Comparison of ENCODE assay signal across 17 mouse cellular contexts in genomic region chr1:91023230-91023629, GRCm38 (mm10). TPM values are rescaled to one million over a fixed set of nuclear protein-coding genes. Genes with fewer than 3 reads are reported as not detected.
DNase-seq lines count a peak whose midpoint lies in the region; ATAC-seq and TF ChIP-seq lines count a peak whose summit lies in the region.
"Had no signal": no experiment of that assay in that cellular context is flagged by ENCODE, and none has a peak within 500 bp of the region (broad histone marks: within the 10 kb centered on the region; RNA-seq: fewer than 3 reads in every experiment).

No protein-coding gene starts in this region.

- no peak for TF ChIP-seq POLR2A in myocyte (IDR thresholded peaks at IDR 0.05; ENCODE audit: insufficient read length, low read depth)

- DNase-seq in heart, postnatal 4 days, result no peak
- DNase-seq in lung, postnatal 14 days, result no peak
- peak; percentile 25 for DNase-seq in Patski (ENCODE audit: low read depth, low spot score)
- no peak for DNase-seq in left cerebral cortex, postnatal 10 days (ENCODE audit: extremely low spot score in 1 of 2, low spot score in 2 of 2)
- DNase-seq: cerebellum, adult 2 months; kidney, postnatal 10 days; left cerebral cortex, postnatal 4 days; thymus, adult 2 months had no signal

- intact Hi-C loops in left cerebral cortex, postnatal 10 days (cut with DNase I), result no loop called here

- peaks cover 44% of the 10 kb centered on the region for H3K79me2 ChIP-seq in myocyte (ENCODE audit: control insufficient read depth, insufficient read depth)

- H3K4me3 ChIP-seq in heart, embryonic 11.5 days (ENCODE audit: low read depth, low read length), result no peak overlapping the region
- no peak overlapping the region for H3K4me3 ChIP-seq in lung, embryonic 16.5 days (ENCODE audit: low read length)
- no peak overlapping the region for H3K4me3 ChIP-seq in myocyte
- H3K4me3 ChIP-seq in hindbrain, embryonic 12.5 days, result no peak overlapping the region
- H3K4me3 ChIP-seq: liver, embryonic 15.5 days; midbrain, embryonic 10.5 days had no signal

- peak overlapping the region; percentile 54 for H3K9ac ChIP-seq in heart, embryonic 11.5 days (ENCODE audit: low read depth, low read length)
- H3K9ac ChIP-seq in lung, embryonic 16.5 days (ENCODE audit: low read length), result no peak overlapping the region
- no peak overlapping the region for H3K9ac ChIP-seq in hindbrain, embryonic 12.5 days
- H3K9ac ChIP-seq: liver, embryonic 15.5 days had no signal

- in situ Hi-C loops in Patski (cut with MboI; ENCODE audit: low pct_unique_long_range_greater_than_20kb), result no loop called here

- H3K27me3 ChIP-seq in heart, embryonic 11.5 days (ENCODE audit: control insufficient read depth, insufficient read depth, low read length), result no peaks in the 10 kb centered on the region
- no peaks in the 10 kb centered on the region for H3K27me3 ChIP-seq in lung, embryonic 16.5 days (ENCODE audit: control insufficient read depth, insufficient read depth, low read depth, low read length)
- H3K27me3 ChIP-seq in Patski (no peaks in the 10 kb centered on the region), myocyte (ENCODE audit: control insufficient read depth, insufficient read depth, insufficient read length) (no peaks in the 10 kb centered on the region)
- H3K27me3 ChIP-seq in hindbrain, embryonic 12.5 days, result no peaks in the 10 kb centered on the region
- H3K27me3 ChIP-seq: liver, embryonic 15.5 days had no signal

- 55% methylated on average over 5 of the region's 5 CpGs for WGBS in heart, embryonic 11.5 days (ENCODE audit: insufficient replicate concordance)
- WGBS in lung, embryonic 16.5 days, result 64% methylated on average over 5 of the region's 5 CpGs
- 87% methylated on average over 5 of the region's 5 CpGs for WGBS in hindbrain, embryonic 12.5 days

- H3K9me3 ChIP-seq in heart, embryonic 11.5 days (replicated peaks; ENCODE audit: control insufficient read depth, low read length), result no peaks in the 10 kb centered on the region
- H3K9me3 ChIP-seq in lung, embryonic 16.5 days (ENCODE audit: control insufficient read depth, low read length), result peaks cover 5% of the 10 kb centered on the region; the same call in 1 of the 2 replicates
- H3K9me3 ChIP-seq in hindbrain, embryonic 12.5 days (replicated peaks), result no peaks in the 10 kb centered on the region; the same call in none of the 2 replicates
- H3K9me3 ChIP-seq: liver, embryonic 15.5 days had no signal

- H3K4me2 ChIP-seq in heart, embryonic 11.5 days, result peak overlapping the region; percentile 25
- H3K4me2 ChIP-seq in lung, embryonic 16.5 days (ENCODE audit: low read depth, low read length), result no peak overlapping the region
- peak overlapping the region; percentile 77 for H3K4me2 ChIP-seq in myocyte (ENCODE audit: low read depth)
- no peak overlapping the region for H3K4me2 ChIP-seq in hindbrain, embryonic 12.5 days (replicated peaks)
- H3K4me2 ChIP-seq: liver, embryonic 15.5 days had no signal

- no peak for TF ChIP-seq CTCF in Patski (IDR thresholded peaks at IDR 0.05)

- peaks cover 30% of the 10 kb centered on the region for H3K4me1 ChIP-seq in heart, embryonic 11.5 days (ENCODE audit: control insufficient read depth, insufficient read depth, low read length)
- peaks cover 12% of the 10 kb centered on the region for H3K4me1 ChIP-seq in lung, embryonic 16.5 days (replicated peaks; ENCODE audit: control insufficient read depth, insufficient read depth, low read length)
- no peaks in the 10 kb centered on the region for H3K4me1 ChIP-seq in hindbrain, embryonic 12.5 days
- H3K4me1 ChIP-seq: liver, embryonic 15.5 days; midbrain, embryonic 10.5 days had no signal

- peak overlapping the region; percentile 90 for H3K27ac ChIP-seq in heart, embryonic 11.5 days (ENCODE audit: low read depth, low read length)
- H3K27ac ChIP-seq in lung, embryonic 16.5 days (ENCODE audit: low read length), result peak overlapping the region; percentile 6
- no peak overlapping the region for H3K27ac ChIP-seq in hindbrain, embryonic 12.5 days
- H3K27ac ChIP-seq: liver, embryonic 15.5 days; midbrain, embryonic 10.5 days had no signal

- peaks cover 6% of the 10 kb centered on the region; the same call in 1 of the 2 replicates for H3K36me3 ChIP-seq in heart, embryonic 11.5 days (ENCODE audit: control insufficient read depth, insufficient read depth, low read length)
- H3K36me3 ChIP-seq in lung, embryonic 16.5 days (ENCODE audit: control insufficient read depth, insufficient read depth, low read length), result no peaks in the 10 kb centered on the region
- peaks cover 5% of the 10 kb centered on the region for H3K36me3 ChIP-seq in myocyte (ENCODE audit: control insufficient read depth, insufficient read depth)
- H3K36me3 ChIP-seq in hindbrain, embryonic 12.5 days, result 0 out of 2 replicates have a peak, but pooled peaks cover 3% of the 10 kb centered on the region
- H3K36me3 ChIP-seq: liver, embryonic 15.5 days had no signal

- no peak for ATAC-seq in heart, embryonic 11.5 days (replicated peaks; ENCODE audit: insufficient number of reproducible peaks, low FRiP score, low TSS enrichment)
- peak; percentile 16; the same call in 1 of the 2 replicates for ATAC-seq in lung, embryonic 16.5 days (ENCODE audit: low read depth)
- ATAC-seq in Patski, result peak; percentile 81
- ATAC-seq in hindbrain, embryonic 12.5 days (ENCODE audit: low FRiP score), result no peak
- ATAC-seq: CD4-positive, CD25-positive, alpha-beta regulatory T cell, adult 4 months; forebrain, embryonic 16.5 days had no signal

- H3ac ChIP-seq in myocyte (ENCODE audit: control insufficient read depth, insufficient read length), result no peak overlapping the region

- POLR2A ChIA-PET in Patski (lab: Charles Lee), result no interaction called here

- CTCF ChIA-PET in Patski (lab: Charles Lee), result no interaction called here

TF ChIP-seq in myocyte, 11 proteins besides CTCF, POLR2A, EP300 and RAD21:
- peak in 2 of 3 experiments; percentile 27 to 76 for TF ChIP-seq MYOG (IDR thresholded peaks at IDR 0.05; ENCODE audit: control insufficient read depth in 1 of 3, insufficient read depth in 1 of 3, insufficient read length in 2 of 3, low read depth in 2 of 3)
- TF ChIP-seq MYOD1 (IDR thresholded peaks at IDR 0.05; ENCODE audit: control insufficient read depth in 1 of 3, insufficient read length in 2 of 3, low read depth in 2 of 3), result peak in 2 of 3 experiments; percentile 60 to 90
- no peak for TF ChIP-seq MAX (IDR thresholded peaks at IDR 0.05; ENCODE audit: low read depth)
- no peak for TF ChIP-seq TCF3 (IDR thresholded peaks at IDR 0.05; ENCODE audit: insufficient read length, low read depth)
- no peak for TF ChIP-seq SRF (IDR thresholded peaks at IDR 0.05; ENCODE audit: control insufficient read depth, insufficient read length, low read depth)
- no peak for TF ChIP-seq REST (IDR thresholded peaks at IDR 0.05; ENCODE audit: insufficient read depth, insufficient read length)
- TF ChIP-seq POLR2AphosphoS2 (IDR thresholded peaks at IDR 0.05; ENCODE audit: insufficient read length, low read depth), result no peak
- TF ChIP-seq CEBPB (IDR thresholded peaks at IDR 0.05; ENCODE audit: insufficient read depth, poor library complexity, severe bottlenecking), result no peak
- TF ChIP-seq E2F4 (IDR thresholded peaks at IDR 0.05; ENCODE audit: insufficient read depth), result no peak

RNA-seq across cellular contexts. Expression of gene Lrrfip1, which starts 24.7 kb away (rescaled TPM):
- polyA plus RNA-seq in heart, embryonic 11.5 days (2014; fragmentation: Nextera tagmentation; extraction: Ambion mirVana), result 115 and 138 TPM in 2 replicates
- total RNA-seq in heart, postnatal 4 days (2021), result 100 to 1,000 TPM; 214 to 233 TPM
- 70.5 and 78.6 TPM in 2 replicates for polyA plus RNA-seq in lung, embryonic 16.5 days (2015; fragmentation: Nextera tagmentation; extraction: Ambion mirVana)
- polyA plus RNA-seq in Patski (2021) (126 TPM), myocyte (2012; fragmentation: generic; extraction: Trizol) (83.3 TPM)
- 26.0 and 32.0 TPM in 2 replicates for polyA plus RNA-seq in hindbrain, embryonic 12.5 days (2016; fragmentation: Nextera tagmentation; extraction: Ambion mirVana)
- 10 to 100 TPM; 71.3 to 79.0 TPM for total RNA-seq in left cerebral cortex, postnatal 10 days (2021)

RNA-seq across cellular contexts. Expression of gene Rab17, which starts 53.8 kb away (rescaled TPM):
- 0.63 TPM in 1 of 2 replicates, not detected in the other for polyA plus RNA-seq in heart, embryonic 11.5 days (2014; fragmentation: Nextera tagmentation; extraction: Ambion mirVana)
- total RNA-seq in heart, postnatal 4 days (2021), result 1 to 10 TPM; 4.3 to 5.1 TPM
- polyA plus RNA-seq in lung, embryonic 16.5 days (2015; fragmentation: Nextera tagmentation; extraction: Ambion mirVana), result 3.1 and 3.8 TPM in 2 replicates
- polyA plus RNA-seq in Patski (2021), result 1.3 TPM
- not detected for polyA plus RNA-seq in myocyte (2012; fragmentation: generic; extraction: Trizol)
- polyA plus RNA-seq in hindbrain, embryonic 12.5 days (2016; fragmentation: Nextera tagmentation; extraction: Ambion mirVana), result 0.64 and 0.71 TPM in 2 replicates
- total RNA-seq in left cerebral cortex, postnatal 10 days (2021), result under 1 TPM in 1 of 2 experiments, not detected in 1; 0.21 TPM
- total RNA-seq: left cerebral cortex, postnatal 4 days had no signal
- polyA plus RNA-seq: brain, embryonic 14.5 days; CD4-positive, CD25-positive, alpha-beta regulatory T cell, adult 4 months; cerebellum, adult 2 months; midbrain, embryonic 10.5 days had no signal

Comparison
In these comparisons a context has a peak if more than half of its experiments do, and no peak if none do; other contexts are left out.
1. ATAC-seq: peak in lung, embryonic 16.5 days (single experiment) and Patski (single experiment); none in heart, embryonic 11.5 days (single experiment) and hindbrain, embryonic 12.5 days (single experiment).
2. H3K4me2 ChIP-seq: peak in heart, embryonic 11.5 days (single experiment) and myocyte (single experiment); none in lung, embryonic 16.5 days (single experiment) and hindbrain, embryonic 12.5 days (single experiment).